Mouse (Mus musculus): ENCODE data around the gene Olfr1013.

DNA sequence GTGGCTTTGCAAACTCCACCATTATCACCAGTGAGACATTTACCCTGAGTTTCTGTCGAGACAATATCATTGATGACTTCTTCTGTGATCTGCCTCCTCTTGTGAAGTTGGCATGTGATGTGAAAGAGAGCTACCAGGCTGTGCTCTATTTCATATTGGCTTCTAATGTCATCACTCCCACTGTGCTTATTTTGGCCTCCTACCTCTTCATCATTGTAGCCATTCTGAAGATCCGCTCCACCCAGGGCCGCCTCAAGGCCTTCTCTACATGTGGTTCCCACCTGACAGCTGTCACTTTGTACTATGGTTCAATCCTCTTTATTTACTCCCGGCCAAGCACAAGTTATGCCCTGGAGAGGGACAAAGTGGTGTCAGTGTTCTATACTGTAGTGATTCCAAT lies 13.1 kb upstream of the Olfr1013 start:
- no peak for TF ChIP-seq CTCF (IDR thresholded peaks at IDR 0.05; ENCODE audit: low read depth)
- TF ChIP-seq EP300 (IDR thresholded peaks at IDR 0.05; ENCODE audit: low read depth): no peak
